Mouse (Mus musculus): ENCODE results near the gene Nod1. TPM values are rescaled to one million over a fixed set of nuclear protein-coding genes. Genes with fewer than 3 reads are reported as not detected.

Gene Nod1
- polyA plus RNA-seq, 1 experiment from 2014 or later, result 3.0 TPM

DNA sequence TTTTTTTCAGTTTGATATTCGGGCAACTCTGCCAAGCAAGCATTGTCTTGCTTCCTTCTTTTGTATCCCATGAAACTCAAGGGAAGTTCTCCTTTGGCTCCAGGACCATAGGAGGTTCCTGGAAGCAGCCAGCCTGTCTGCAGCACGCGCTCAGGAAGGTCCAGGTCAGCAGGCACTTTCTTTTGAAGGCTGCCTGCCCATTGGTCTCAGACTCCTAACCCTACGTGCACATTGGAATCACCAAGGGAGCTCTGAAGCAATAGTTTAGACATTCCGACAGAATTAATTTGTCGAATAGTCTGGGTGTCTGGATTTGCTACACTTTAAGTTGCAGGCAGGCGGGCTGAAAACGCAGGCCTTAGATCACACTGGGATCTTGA is 691 bp downstream of the Nod1 start:
- H3K4me1 ChIP-seq (ENCODE audit: control insufficient read depth, insufficient read depth, low read length), result no peaks in the 10 kb centered on the region
- peak overlapping the region; percentile 87 for H3K4me2 ChIP-seq (ENCODE audit: low read depth)
- 0 out of 2 replicates have a peak overlapping the region, but pooled peaks have one; percentile 14 for H3K27ac ChIP-seq (ENCODE audit: low read depth, low read length)
- DNase-seq (ENCODE audit: low spot score), result peak; percentile 19
- H3K9me3 ChIP-seq (ENCODE audit: control insufficient read depth, low read length), result no peaks in the 10 kb centered on the region
- 0 out of 2 replicates have a peak, but pooled peaks cover 5% of the 10 kb centered on the region for H3K27me3 ChIP-seq (ENCODE audit: control insufficient read depth, insufficient read depth, low read length)
- peak overlapping the region; percentile 56 for H3K4me3 ChIP-seq (ENCODE audit: low read depth, low read length)
- no peaks in the 10 kb centered on the region for H3K36me3 ChIP-seq (ENCODE audit: control insufficient read depth, insufficient read depth, low read length)
- 25% methylated on average over 8 of the region's 8 CpGs for WGBS
- H3K9ac ChIP-seq (ENCODE audit: low read length), result peak overlapping the region; percentile 65
- ATAC-seq (ENCODE audit: insufficient read depth, low FRiP score, low TSS enrichment), result no peak

- no peak overlapping the region for H3K4me2 ChIP-seq (ENCODE audit: low read depth)
- no peak overlapping the region for H3K9ac ChIP-seq (ENCODE audit: low read length)
- no peak for DNase-seq (ENCODE audit: low spot score)
- H3K27me3 ChIP-seq (ENCODE audit: control insufficient read depth, insufficient read depth, low read length), result 0 out of 2 replicates have a peak, but pooled peaks cover 5% of the 10 kb centered on the region
- no peak for ATAC-seq (ENCODE audit: insufficient read depth, low FRiP score, low TSS enrichment)
- no peaks in the 10 kb centered on the region for H3K36me3 ChIP-seq (ENCODE audit: control insufficient read depth, insufficient read depth, low read length)
- H3K27ac ChIP-seq (ENCODE audit: low read depth, low read length), result no peak overlapping the region
- H3K9me3 ChIP-seq (ENCODE audit: control insufficient read depth, low read length), result no peaks in the 10 kb centered on the region
- no peak overlapping the region for H3K4me3 ChIP-seq (ENCODE audit: low read depth, low read length)
- H3K4me1 ChIP-seq (ENCODE audit: control insufficient read depth, insufficient read depth, low read length), result no peaks in the 10 kb centered on the region
- 80% methylated on average over 9 of the region's 9 CpGs for WGBS
Measured at GRCm38 (mm10) chr6:54970506-54970905, 1.9 kb downstream of the Nod1 start.

DNA sequence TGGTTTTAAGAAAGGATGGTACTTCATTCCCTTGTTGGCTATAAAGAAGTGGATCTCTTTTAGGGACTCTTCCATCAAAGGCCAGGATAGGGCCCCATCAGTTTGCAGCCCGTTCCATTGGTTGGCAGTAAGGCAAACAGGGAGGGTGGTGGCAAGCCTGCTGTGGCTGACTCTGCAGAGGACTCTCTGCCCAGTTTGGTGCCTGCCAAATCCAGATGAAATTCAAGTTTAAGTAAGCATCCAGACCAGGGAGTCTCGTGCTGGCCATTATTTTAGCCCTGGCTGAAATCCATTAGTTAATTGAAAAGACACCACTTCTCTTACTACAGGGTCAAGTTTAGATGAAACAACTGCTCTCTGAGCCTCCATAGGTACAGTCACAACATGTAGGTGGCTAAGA is 2.6 kb downstream of the Nod1 start:
- ATAC-seq (ENCODE audit: insufficient read depth, low FRiP score, low TSS enrichment), result no peak
- 83% methylated on average over 2 of the region's 2 CpGs for WGBS
- 0 out of 2 replicates have a peak, but pooled peaks cover 5% of the 10 kb centered on the region for H3K27me3 ChIP-seq (ENCODE audit: control insufficient read depth, insufficient read depth, low read length)

DNA sequence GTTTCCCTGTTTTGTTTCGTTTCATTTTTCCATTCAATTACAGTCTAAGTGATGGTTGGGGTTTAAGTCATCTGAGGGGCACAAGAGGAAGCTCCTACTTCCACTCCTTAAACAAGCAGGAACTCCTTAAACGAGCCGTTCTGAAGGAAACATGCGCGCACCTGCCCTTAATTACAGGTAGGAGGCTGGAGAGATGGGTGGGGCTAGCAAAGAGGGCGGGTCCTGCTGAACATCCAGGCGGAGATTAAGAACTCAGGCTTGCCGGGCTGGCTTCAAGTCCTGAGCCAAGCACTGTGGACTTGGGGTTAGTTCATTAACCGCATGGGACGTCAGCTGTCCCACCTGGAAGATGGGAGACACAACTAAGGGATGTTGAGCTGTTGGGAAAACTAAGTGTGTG is 4.8 kb downstream of the Nod1 start:
- no peaks in the 10 kb centered on the region for H3K9me3 ChIP-seq (ENCODE audit: control insufficient read depth, low read length)
- no peak overlapping the region for H3K27ac ChIP-seq (ENCODE audit: low read depth, low read length)
- H3K36me3 ChIP-seq (ENCODE audit: control insufficient read depth, insufficient read depth, low read length), result no peaks in the 10 kb centered on the region
- H3K9ac ChIP-seq (ENCODE audit: low read length), result no peak overlapping the region
- ATAC-seq (ENCODE audit: insufficient read depth, low FRiP score, low TSS enrichment), result no peak
- no peaks in the 10 kb centered on the region for H3K4me1 ChIP-seq (ENCODE audit: control insufficient read depth, insufficient read depth, low read length)
- no peak overlapping the region for H3K4me2 ChIP-seq (ENCODE audit: low read depth)
- H3K27me3 ChIP-seq (ENCODE audit: control insufficient read depth, insufficient read depth, low read length), result 0 out of 2 replicates have a peak, but pooled peaks cover 5% of the 10 kb centered on the region
- WGBS, result 40% methylated on average over 10 of the region's 10 CpGs
- no peak overlapping the region for H3K4me3 ChIP-seq (ENCODE audit: low read depth, low read length)
- DNase-seq (ENCODE audit: low spot score), result no peak

More for the DNA sequence above, 2.6 kb downstream of the Nod1 start:
- Histone ChIP-seq H3K9me3 (ENCODE audit: control insufficient read depth, low read length) (no peaks in the 10 kb centered on the region), H3K9ac (ENCODE audit: low read length) (no peak overlapping the region), H3K36me3 (ENCODE audit: control insufficient read depth, insufficient read depth, low read length) (no peaks in the 10 kb centered on the region), H3K27ac (ENCODE audit: low read depth, low read length) (no peak overlapping the region), H3K4me3 (ENCODE audit: low read depth, low read length) (no peak overlapping the region), H3K4me1 (ENCODE audit: control insufficient read depth, insufficient read depth, low read length) (no peaks in the 10 kb centered on the region), H3K4me2 (ENCODE audit: low read depth) (no peak overlapping the region)
- no peak for DNase-seq (ENCODE audit: low spot score)

DNA sequence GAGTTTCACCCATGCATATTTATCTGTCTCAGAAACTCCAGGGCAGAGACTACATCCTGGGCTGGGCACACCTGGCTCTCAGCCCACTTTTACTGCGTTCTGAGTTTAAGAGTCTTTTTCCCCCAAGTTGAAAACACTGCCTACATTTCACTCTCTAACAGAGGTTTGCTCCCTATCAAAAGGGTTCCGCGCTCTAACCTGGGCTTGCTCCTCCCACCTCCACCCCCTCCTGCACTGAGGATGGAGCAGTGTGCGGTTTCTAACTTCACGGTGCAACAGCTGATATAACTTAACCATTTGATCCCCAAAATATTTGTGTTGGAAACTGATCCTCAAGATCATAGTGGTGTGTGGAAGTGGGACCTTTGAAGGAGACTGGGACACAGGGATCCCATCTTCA is 7.2 kb downstream of the Nod1 start:
- no peak overlapping the region for H3K27ac ChIP-seq (ENCODE audit: low read depth, low read length)
- H3K9ac ChIP-seq (ENCODE audit: low read length), result no peak overlapping the region
- no peak overlapping the region for H3K4me3 ChIP-seq (ENCODE audit: low read depth, low read length)
- H3K36me3 ChIP-seq (ENCODE audit: control insufficient read depth, insufficient read depth, low read length), result no peaks in the 10 kb centered on the region
- DNase-seq (ENCODE audit: low spot score) (no peak), ATAC-seq (ENCODE audit: insufficient read depth, low FRiP score, low TSS enrichment) (no peak)
- H3K27me3 ChIP-seq (ENCODE audit: control insufficient read depth, insufficient read depth, low read length), result no peaks in the 10 kb centered on the region
- H3K4me2 ChIP-seq (ENCODE audit: low read depth), result no peak overlapping the region
- H3K9me3 ChIP-seq (ENCODE audit: control insufficient read depth, low read length), result no peaks in the 10 kb centered on the region
- WGBS, result 63% methylated on average over 5 of the region's 5 CpGs
- H3K4me1 ChIP-seq (ENCODE audit: control insufficient read depth, insufficient read depth, low read length), result no peaks in the 10 kb centered on the region

DNA sequence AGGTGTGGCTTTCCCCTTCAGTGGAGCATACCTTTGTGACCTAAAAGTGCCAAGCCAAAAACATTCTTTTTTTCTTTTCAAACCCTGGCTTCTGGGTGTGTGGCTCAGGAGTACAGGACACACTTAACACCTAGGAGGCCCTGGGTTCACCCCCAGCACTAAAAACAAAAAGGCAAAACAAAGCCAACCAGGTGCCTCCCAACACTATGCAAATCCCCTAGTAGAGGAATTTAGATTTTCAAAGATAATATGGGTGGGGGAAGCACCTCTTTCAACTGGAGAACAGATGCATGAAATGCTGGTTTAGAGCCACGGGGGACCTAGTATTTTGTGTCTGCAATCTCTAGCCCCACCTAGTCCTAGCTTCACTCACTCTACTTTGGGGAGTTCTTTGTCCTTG is 7.7 kb downstream of the Nod1 start:
- Histone ChIP-seq H3K27me3 (ENCODE audit: control insufficient read depth, insufficient read depth, low read length) (no peaks in the 10 kb centered on the region), H3K27ac (ENCODE audit: low read depth, low read length) (no peak overlapping the region), H3K36me3 (ENCODE audit: control insufficient read depth, insufficient read depth, low read length) (no peaks in the 10 kb centered on the region), H3K9ac (ENCODE audit: low read length) (no peak overlapping the region), H3K4me1 (ENCODE audit: control insufficient read depth, insufficient read depth, low read length) (no peaks in the 10 kb centered on the region), H3K4me2 (ENCODE audit: low read depth) (no peak overlapping the region), H3K9me3 (ENCODE audit: control insufficient read depth, low read length) (no peaks in the 10 kb centered on the region), H3K4me3 (ENCODE audit: low read depth, low read length) (no peak overlapping the region)
- DNase-seq (ENCODE audit: low spot score) (no peak), ATAC-seq (ENCODE audit: insufficient read depth, low FRiP score, low TSS enrichment) (no peak)
- 42% methylated on average over 1 of the region's 1 CpGs for WGBS

DNA sequence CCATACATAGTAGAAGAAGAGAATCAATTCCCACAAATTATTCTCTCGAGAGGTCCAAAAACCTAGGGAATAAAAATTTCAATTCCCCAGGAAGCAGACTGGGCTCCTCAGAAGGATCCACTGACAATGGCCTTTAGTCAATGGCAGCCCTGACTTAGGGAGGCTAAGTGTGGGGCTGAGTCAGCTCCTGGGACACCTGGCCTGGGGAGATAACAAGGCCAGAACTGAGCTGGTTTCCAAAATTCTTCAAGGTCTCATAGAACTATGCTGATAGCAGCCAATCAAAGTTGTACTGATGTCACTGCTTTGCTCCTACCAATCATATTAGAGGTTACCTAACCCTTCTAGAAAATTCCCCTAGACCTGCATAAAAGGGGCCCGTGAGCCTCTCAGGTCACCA is 8.8 kb downstream of the Nod1 start:
- Histone ChIP-seq H3K36me3 (ENCODE audit: control insufficient read depth, insufficient read depth, low read length) (no peaks in the 10 kb centered on the region), H3K4me3 (ENCODE audit: low read depth, low read length) (no peak overlapping the region), H3K27ac (ENCODE audit: low read depth, low read length) (no peak overlapping the region), H3K27me3 (ENCODE audit: control insufficient read depth, insufficient read depth, low read length) (no peaks in the 10 kb centered on the region), H3K4me1 (ENCODE audit: control insufficient read depth, insufficient read depth, low read length) (no peaks in the 10 kb centered on the region), H3K9me3 (ENCODE audit: control insufficient read depth, low read length) (no peaks in the 10 kb centered on the region), H3K9ac (ENCODE audit: low read length) (no peak overlapping the region), H3K4me2 (ENCODE audit: low read depth) (no peak overlapping the region)
- WGBS, result 88% methylated on average over 2 of the region's 2 CpGs
- no peak for DNase-seq (ENCODE audit: low spot score)
- no peak for ATAC-seq (ENCODE audit: insufficient read depth, low FRiP score, low TSS enrichment)

DNA sequence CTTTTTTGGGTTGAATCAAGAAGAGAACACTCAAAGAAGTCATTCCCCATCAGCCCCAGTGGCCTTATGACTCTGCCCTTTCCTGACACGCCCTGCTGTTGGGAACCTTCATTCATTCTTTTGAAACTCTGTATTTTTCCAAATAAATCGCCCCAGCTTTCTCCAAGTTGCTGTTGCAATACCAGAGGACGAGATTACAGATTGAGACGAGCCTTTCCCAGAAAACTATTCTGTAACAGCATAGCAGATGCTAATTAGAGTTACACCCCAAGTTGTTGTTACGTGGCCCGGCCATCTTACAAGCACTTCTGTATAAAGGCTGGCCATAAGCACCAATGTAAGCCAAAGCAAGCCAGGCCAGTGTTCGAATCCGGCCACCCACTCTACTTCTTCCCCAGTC is 14.8 kb downstream of the Nod1 start:
- Histone ChIP-seq H3K27ac (ENCODE audit: low read depth, low read length) (no peak overlapping the region), H3K36me3 (ENCODE audit: control insufficient read depth, insufficient read depth, low read length) (no peaks in the 10 kb centered on the region), H3K9ac (ENCODE audit: low read length) (no peak overlapping the region), H3K4me2 (ENCODE audit: low read depth) (no peak overlapping the region), H3K27me3 (ENCODE audit: control insufficient read depth, insufficient read depth, low read length) (no peaks in the 10 kb centered on the region), H3K4me3 (ENCODE audit: low read depth, low read length) (no peak overlapping the region), H3K9me3 (ENCODE audit: control insufficient read depth, low read length) (no peaks in the 10 kb centered on the region), H3K4me1 (ENCODE audit: control insufficient read depth, insufficient read depth, low read length) (no peaks in the 10 kb centered on the region)
- WGBS, result 89% methylated on average over 8 of the region's 8 CpGs
- ATAC-seq (ENCODE audit: insufficient read depth, low FRiP score, low TSS enrichment) (no peak), DNase-seq (ENCODE audit: low spot score) (no peak)

- H3K27me3 ChIP-seq (ENCODE audit: control insufficient read depth, insufficient read depth, low read length), result no peaks in the 10 kb centered on the region
- H3K9ac ChIP-seq (ENCODE audit: low read length), result no peak overlapping the region
- H3K36me3 ChIP-seq (ENCODE audit: control insufficient read depth, insufficient read depth, low read length), result no peaks in the 10 kb centered on the region
- DNase-seq (ENCODE audit: low spot score) (no peak), ATAC-seq (ENCODE audit: insufficient read depth, low FRiP score, low TSS enrichment) (no peak)
- no peak overlapping the region for H3K4me2 ChIP-seq (ENCODE audit: low read depth)
- WGBS, result 48% methylated on average over 1 of the region's 1 CpGs
- H3K4me3 ChIP-seq (ENCODE audit: low read depth, low read length), result no peak overlapping the region
- no peaks in the 10 kb centered on the region for H3K9me3 ChIP-seq (ENCODE audit: control insufficient read depth, low read length)
- H3K4me1 ChIP-seq (ENCODE audit: control insufficient read depth, insufficient read depth, low read length), result no peaks in the 10 kb centered on the region
- H3K27ac ChIP-seq (ENCODE audit: low read depth, low read length), result no peak overlapping the region
Measured at GRCm38 (mm10) chr6:54956425-54956824, 16.0 kb downstream of the Nod1 start.

Data from neural tube, embryonic 11.5 days (tissue).